Mouse (Mus musculus): ENCODE results near the gene F12. TPM values are rescaled to one million over a fixed set of nuclear protein-coding genes. Genes with fewer than 3 reads are reported as not detected.

Gene F12
- polyA plus RNA-seq, 1 experiment from 2014 or later: not detected

Small RNA genes within 50 kb of the gene (microRNA-seq; reads per million reads assigned to microRNA genes)
- gene Mir6943: 0.70 reads per million

Other genes starting within 250 kb of the F12 start
- 81.3 and 91.8 TPM in 2 replicates for gene Nsd1, start 217.0 kb downstream of the F12 start, polyA plus RNA-seq (2016; fragmentation: Nextera tagmentation; extraction: Ambion mirVana)
- gene Prelid1, start 106.3 kb downstream of the F12 start, polyA plus RNA-seq (2016; fragmentation: Nextera tagmentation; extraction: Ambion mirVana): 361 and 370 TPM in 2 replicates
- gene Rab24, start 104.8 kb downstream of the F12 start, polyA plus RNA-seq (2016; fragmentation: Nextera tagmentation; extraction: Ambion mirVana): 108 and 109 TPM in 2 replicates
- 33.7 and 34.9 TPM in 2 replicates for gene Mxd3, start 97.0 kb downstream of the F12 start, polyA plus RNA-seq (2016; fragmentation: Nextera tagmentation; extraction: Ambion mirVana)
- gene Lman2, start 64.0 kb downstream of the F12 start, polyA plus RNA-seq (2016; fragmentation: Nextera tagmentation; extraction: Ambion mirVana): 92.9 and 99.8 TPM in 2 replicates
- 0.82 and 1.2 TPM in 2 replicates for gene Rgs14, start 57.1 kb downstream of the F12 start, polyA plus RNA-seq (2016; fragmentation: Nextera tagmentation; extraction: Ambion mirVana)
- gene Slc34a1, start 28.6 kb downstream of the F12 start, polyA plus RNA-seq (2016; fragmentation: Nextera tagmentation; extraction: Ambion mirVana): not detected in 2 replicates
- not detected in 2 replicates for gene Pfn3, start 11.6 kb downstream of the F12 start, polyA plus RNA-seq (2016; fragmentation: Nextera tagmentation; extraction: Ambion mirVana)
- gene Grk6, start 18.3 kb upstream of the F12 start, polyA plus RNA-seq (2016; fragmentation: Nextera tagmentation; extraction: Ambion mirVana): 66.6 and 69.1 TPM in 2 replicates
- 0.67 and 1.1 TPM in 2 replicates for gene Prr7, start 37.5 kb upstream of the F12 start, polyA plus RNA-seq (2016; fragmentation: Nextera tagmentation; extraction: Ambion mirVana)
- 361 and 375 TPM in 2 replicates for gene Dbn1, start 61.3 kb upstream of the F12 start, polyA plus RNA-seq (2016; fragmentation: Nextera tagmentation; extraction: Ambion mirVana)
- 154 and 158 TPM in 2 replicates for gene Pdlim7, start 86.9 kb upstream of the F12 start, polyA plus RNA-seq (2016; fragmentation: Nextera tagmentation; extraction: Ambion mirVana)
- 2.4 and 2.7 TPM in 2 replicates for gene Dok3, start 102.5 kb upstream of the F12 start, polyA plus RNA-seq (2016; fragmentation: Nextera tagmentation; extraction: Ambion mirVana)
- gene Ddx41, start 109.9 kb upstream of the F12 start, polyA plus RNA-seq (2016; fragmentation: Nextera tagmentation; extraction: Ambion mirVana): 77.3 and 80.1 TPM in 2 replicates
- 65.1 and 69.4 TPM in 2 replicates for gene Fam193b, start 144.3 kb upstream of the F12 start, polyA plus RNA-seq (2016; fragmentation: Nextera tagmentation; extraction: Ambion mirVana)
- 122 and 133 TPM in 2 replicates for gene Tmed9, start 146.9 kb upstream of the F12 start, polyA plus RNA-seq (2016; fragmentation: Nextera tagmentation; extraction: Ambion mirVana)
- gene B4galt7, start 173.1 kb upstream of the F12 start, polyA plus RNA-seq (2016; fragmentation: Nextera tagmentation; extraction: Ambion mirVana): 31.5 and 34.7 TPM in 2 replicates
- gene Caml, start 196.2 kb upstream of the F12 start, polyA plus RNA-seq (2016; fragmentation: Nextera tagmentation; extraction: Ambion mirVana): 59.1 and 60.5 TPM in 2 replicates
- gene Ddx46, start 208.2 kb upstream of the F12 start, polyA plus RNA-seq (2016; fragmentation: Nextera tagmentation; extraction: Ambion mirVana): 45.1 and 45.3 TPM in 2 replicates

All from limb, embryonic 12.5 days (tissue).